Mouse (Mus musculus) liver, adult (tissue): ENCODE measurements around the gene Fzr1.

ENCODE experiments used
- GATA4 ChIP-seq: IDR thresholded peaks from 2 replicates; pipeline ENCODE4 v1.6.1; 2014; ENCODE audit warnings: mild to moderate bottlenecking, low read length; ENCODE audit not compliant: insufficient replicate concordance

The Fzr1 gene

GRCm38 (mm10) chr10:81409330-81409729, 31.0 kb upstream of the Fzr1 start:
- no peak for TF ChIP-seq GATA4

- peak; percentile 54; the same call in 1 of the 2 replicates for TF ChIP-seq GATA4
These were observed 30.6 kb upstream of the Fzr1 start for GRCm38 (mm10) chr10:81408871-81409291.

- no peak for TF ChIP-seq GATA4
These were observed 30.1 kb upstream of the Fzr1 start for GRCm38 (mm10) chr10:81408424-81408729.

- peak; percentile 82; the same call in 1 of the 2 replicates for TF ChIP-seq GATA4
These were observed 29.5 kb upstream of the Fzr1 start for GRCm38 (mm10) chr10:81407539-81408423.

- TF ChIP-seq GATA4, result no peak
These were observed 28.5 kb upstream of the Fzr1 start for GRCm38 (mm10) chr10:81406504-81407440.

GRCm38 (mm10) chr10:81405588-81406201, 27.4 kb upstream of the Fzr1 start:
- no peak for TF ChIP-seq GATA4

- peak; percentile 35; the same call in 1 of the 2 replicates for TF ChIP-seq GATA4
These were observed 26.4 kb upstream of the Fzr1 start for GRCm38 (mm10) chr10:81404720-81405119.

- no peak for TF ChIP-seq GATA4
These were observed 25.8 kb upstream of the Fzr1 start for GRCm38 (mm10) chr10:81404082-81404481.

- no peak for TF ChIP-seq GATA4
These were observed 25.2 kb upstream of the Fzr1 start for GRCm38 (mm10) chr10:81403511-81403910.

- no peak; the same call in 1 of the 2 replicates for TF ChIP-seq GATA4
These were observed 24.0 kb upstream of the Fzr1 start for GRCm38 (mm10) chr10:81402227-81402765.

- TF ChIP-seq GATA4, result no peak; the same call in 1 of the 2 replicates
These were observed 23.4 kb upstream of the Fzr1 start for GRCm38 (mm10) chr10:81401521-81402226.

GRCm38 (mm10) chr10:81401205-81401520, 22.8 kb upstream of the Fzr1 start:
- TF ChIP-seq GATA4, result no peak

- TF ChIP-seq GATA4, result no peak
These were observed 22.3 kb upstream of the Fzr1 start for GRCm38 (mm10) chr10:81400371-81401204.
